Mouse (Mus musculus) ovary, postnatal 36 days (tissue): Measurements from ENCODE around the gene Ube3a.

ENCODE experiments used
- DNase-seq: peaks from one replicate; pipeline ENCODE4 v3.0.0; 2022; ENCODE audit warnings: low spot score, mixed read lengths

Gene Ube3a

GRCm38 (mm10) chr7:59228045-59228865 lies at the start of gene Ube3a:
Gene Ube3a, plus strand, starts transcription at chr7:59228750.
- DNase-seq: peak; percentile 99

- DNase-seq: no peak
Observed at GRCm38 (mm10) chr7:59192831-59193230, 35.7 kb upstream of the Ube3a start.

- DNase-seq: no peak
Observed at GRCm38 (mm10) chr7:59214911-59215310, 13.6 kb upstream of the Ube3a start.

- no peak for DNase-seq
Observed at GRCm38 (mm10) chr7:59221244-59221643, 7.3 kb upstream of the Ube3a start.

GRCm38 (mm10) chr7:59228866-59229182 lies 274 bp downstream of the Ube3a start:
- no peak for DNase-seq

- no peak for DNase-seq
Observed at GRCm38 (mm10) chr7:59229183-59229911, 797 bp downstream of the Ube3a start.

- DNase-seq: no peak
Observed at GRCm38 (mm10) chr7:59230304-59230703, 1.8 kb downstream of the Ube3a start.

GRCm38 (mm10) chr7:59230768-59231167 lies 2.2 kb downstream of the Ube3a start:
- DNase-seq: no peak

- no peak for DNase-seq
Observed at GRCm38 (mm10) chr7:59231960-59232359, 3.4 kb downstream of the Ube3a start.

- no peak for DNase-seq
Observed at GRCm38 (mm10) chr7:59234773-59235401, 6.3 kb downstream of the Ube3a start.

GRCm38 (mm10) chr7:59243257-59243656 lies 14.7 kb downstream of the Ube3a start:
- DNase-seq: no peak

- no peak for DNase-seq
Observed at GRCm38 (mm10) chr7:59245541-59245940, 17.0 kb downstream of the Ube3a start.

GRCm38 (mm10) chr7:59253373-59253772 lies 24.8 kb downstream of the Ube3a start:
- no peak for DNase-seq

- DNase-seq: no peak
Observed at GRCm38 (mm10) chr7:59265538-59265937, 37.0 kb downstream of the Ube3a start.

GRCm38 (mm10) chr7:59271775-59272174 lies 43.2 kb downstream of the Ube3a start:
- no peak for DNase-seq

- no peak for DNase-seq
Observed at GRCm38 (mm10) chr7:59312576-59312975, 84.0 kb downstream of the Ube3a start.

- no peak for DNase-seq
Observed at GRCm38 (mm10) chr7:59322759-59323158, 94.2 kb downstream of the Ube3a start.
